Mouse (Mus musculus): ENCODE measurements at regions not wholly inside any gene's neighbourhood (a gene's known extent, or its start where the extent isn't known, plus 50 kb on each side); places are given as distances from the start of the nearest gene placed in this dataset.

GRCm38 (mm10) chr6:143484941-143485340, 317.9 kb downstream of the Etnk1 start:
- no peak for DNase-seq (ENCODE audit: low spot score in 2 of 2)

GRCm38 (mm10) chr6:143487003-143487402, 320.0 kb downstream of the Etnk1 start:
- DNase-seq (ENCODE audit: low spot score in 2 of 2), result no peak

GRCm38 (mm10) chr6:143490019-143490418, 323.0 kb downstream of the Etnk1 start:
- DNase-seq (ENCODE audit: low spot score in 2 of 2), result peak in 1 of 2 experiments; percentile 3

- peak in 1 of 2 experiments; percentile 19 for DNase-seq (ENCODE audit: low spot score in 2 of 2)
Measured at GRCm38 (mm10) chr6:143491380-143491779, 324.4 kb downstream of the Etnk1 start.

- no peak for DNase-seq (ENCODE audit: low spot score in 2 of 2)
Measured at GRCm38 (mm10) chr6:143493543-143493942, 326.5 kb downstream of the Etnk1 start.

- DNase-seq (ENCODE audit: low spot score in 2 of 2), result peak in 1 of 2 experiments; percentile 40
Measured at GRCm38 (mm10) chr6:143494341-143494740, 327.3 kb downstream of the Etnk1 start.

GRCm38 (mm10) chr6:143494886-143495285, 327.9 kb downstream of the Etnk1 start:
- DNase-seq (ENCODE audit: low spot score in 2 of 2), result no peak

GRCm38 (mm10) chr6:143498764-143499163, 331.7 kb downstream of the Etnk1 start:
- DNase-seq (ENCODE audit: low spot score in 2 of 2), result no peak

GRCm38 (mm10) chr6:143499259-143500043, 332.4 kb downstream of the Etnk1 start:
- DNase-seq (ENCODE audit: low spot score in 2 of 2), result no peak

GRCm38 (mm10) chr6:143502803-143503202, 335.8 kb downstream of the Etnk1 start:
- no peak for DNase-seq (ENCODE audit: low spot score in 2 of 2)

- DNase-seq (ENCODE audit: low spot score in 2 of 2), result no peak
Measured at GRCm38 (mm10) chr6:143503953-143504352, 336.9 kb downstream of the Etnk1 start.

- DNase-seq (ENCODE audit: low spot score in 2 of 2), result no peak
Measured at GRCm38 (mm10) chr6:143513459-143513858, 346.4 kb downstream of the Etnk1 start.

- DNase-seq (ENCODE audit: low spot score in 2 of 2), result no peak
Measured at GRCm38 (mm10) chr6:143515137-143515536, 348.1 kb downstream of the Etnk1 start.

GRCm38 (mm10) chr6:143516746-143517145, 349.7 kb downstream of the Etnk1 start:
- DNase-seq (ENCODE audit: low spot score in 2 of 2), result no peak

GRCm38 (mm10) chr6:143518476-143518875, 351.5 kb downstream of the Etnk1 start:
- no peak for DNase-seq (ENCODE audit: low spot score in 2 of 2)

- no peak for DNase-seq (ENCODE audit: low spot score in 2 of 2)
Measured at GRCm38 (mm10) chr6:143519668-143520067, 352.6 kb downstream of the Etnk1 start.

- DNase-seq (ENCODE audit: low spot score in 2 of 2), result no peak
Measured at GRCm38 (mm10) chr6:143525092-143525491, 358.1 kb downstream of the Etnk1 start.

- peak in 1 of 2 experiments; percentile 5 for DNase-seq (ENCODE audit: low spot score in 2 of 2)
Measured at GRCm38 (mm10) chr6:143528898-143529297, 361.9 kb downstream of the Etnk1 start.

GRCm38 (mm10) chr6:143530372-143531224, 363.6 kb downstream of the Etnk1 start:
- DNase-seq (ENCODE audit: low spot score in 2 of 2), result peak in 1 of 2 experiments; percentile 9

GRCm38 (mm10) chr6:143531477-143531876, 364.5 kb downstream of the Etnk1 start:
- peak in 1 of 2 experiments; percentile 19 for DNase-seq (ENCODE audit: low spot score in 2 of 2)

- peak in 1 of 2 experiments; percentile 11 for DNase-seq (ENCODE audit: low spot score in 2 of 2)
Measured at GRCm38 (mm10) chr6:143532380-143532779, 365.4 kb downstream of the Etnk1 start.

GRCm38 (mm10) chr6:143535265-143535664, 368.2 kb downstream of the Etnk1 start:
- DNase-seq (ENCODE audit: low spot score in 2 of 2), result peak in 1 of 2 experiments; percentile 29

All from right cerebral cortex, postnatal 10 days (tissue).